Mouse (Mus musculus): ENCODE measurements around the gene Syt7. TPM values are rescaled to one million over a fixed set of nuclear protein-coding genes. Genes with fewer than 3 reads are reported as not detected.
A peak's percentile ranks its signal among the peaks of the same experiment; 100 is the strongest.

The Syt7 gene
- total RNA-seq, 2 experiments from 2014 or later = 301 to 303 TPM

DNA sequence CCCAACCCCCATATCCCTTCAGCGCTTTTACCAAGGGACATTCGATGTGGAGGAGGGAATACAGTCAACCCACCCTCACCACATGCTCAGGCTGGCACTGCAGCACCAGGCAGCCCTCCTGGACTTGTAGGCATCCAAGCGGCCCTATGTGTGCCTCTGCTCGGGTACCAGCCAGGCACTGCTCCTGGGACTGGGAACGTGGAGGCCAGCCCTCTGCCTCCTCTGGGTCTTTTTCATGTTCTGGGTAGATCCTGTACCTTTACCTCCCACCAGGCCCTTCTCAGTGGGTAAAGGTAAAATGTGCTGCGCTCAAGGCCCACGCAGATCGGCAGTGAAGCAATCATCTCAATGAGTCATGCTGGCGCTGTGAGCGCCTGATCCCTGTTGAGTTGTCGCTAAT, 71.0 kb downstream of the Syt7 start:
- DNase-seq = peak; percentile 62 to 75

- DNase-seq = no peak
Observed at GRCm38 (mm10) chr19:10461584-10461983, 72.7 kb downstream of the Syt7 start.

GRCm38 (mm10) chr19:10464427-10464826, 75.5 kb downstream of the Syt7 start:
- DNase-seq = no peak

DNA sequence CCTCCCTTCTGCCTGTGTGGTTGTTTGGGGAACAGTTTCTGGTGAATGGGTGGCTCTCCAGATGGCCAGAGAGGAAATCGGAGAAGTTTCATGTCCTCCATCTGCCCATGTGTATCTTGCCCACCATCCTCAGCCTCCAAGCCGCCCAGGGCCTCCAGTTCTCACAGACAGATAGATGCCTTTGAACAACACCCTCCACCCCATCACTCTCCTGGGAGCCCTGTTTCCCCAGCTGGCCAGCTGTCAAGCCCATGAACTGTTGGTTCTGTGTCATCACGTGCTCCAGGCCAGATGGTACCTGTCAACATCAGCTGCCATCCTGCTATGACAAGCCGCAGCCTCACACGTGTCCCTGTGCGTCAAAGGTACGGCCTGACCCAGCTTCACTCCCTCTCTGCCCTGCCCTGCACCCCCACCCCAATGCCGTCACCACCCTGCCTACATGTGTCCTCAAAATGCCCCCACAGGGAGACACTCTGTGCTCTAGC, 80.3 kb downstream of the Syt7 start:
- DNase-seq = peak; percentile 54

DNA sequence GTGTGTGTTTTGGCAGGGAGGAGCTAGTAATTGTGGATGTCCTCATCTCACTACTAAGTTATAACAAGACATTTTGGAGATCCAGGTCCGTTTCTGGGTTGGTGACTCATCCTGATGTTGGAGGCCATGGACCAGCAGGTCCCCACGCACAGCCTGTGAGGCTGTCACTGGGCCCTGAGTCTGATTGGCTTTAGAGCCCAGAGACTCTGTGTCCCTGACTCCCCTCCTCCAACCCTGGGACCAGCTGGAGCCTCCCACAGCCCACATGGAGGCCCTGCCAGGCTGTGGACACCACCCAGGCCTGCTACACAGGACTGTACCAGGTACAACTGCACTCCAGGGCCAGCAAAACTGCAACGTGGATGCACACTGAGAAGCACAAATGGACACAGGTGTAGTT, 84.1 kb downstream of the Syt7 start:
- DNase-seq = peak in 1 of 2 experiments; percentile 45

DNA sequence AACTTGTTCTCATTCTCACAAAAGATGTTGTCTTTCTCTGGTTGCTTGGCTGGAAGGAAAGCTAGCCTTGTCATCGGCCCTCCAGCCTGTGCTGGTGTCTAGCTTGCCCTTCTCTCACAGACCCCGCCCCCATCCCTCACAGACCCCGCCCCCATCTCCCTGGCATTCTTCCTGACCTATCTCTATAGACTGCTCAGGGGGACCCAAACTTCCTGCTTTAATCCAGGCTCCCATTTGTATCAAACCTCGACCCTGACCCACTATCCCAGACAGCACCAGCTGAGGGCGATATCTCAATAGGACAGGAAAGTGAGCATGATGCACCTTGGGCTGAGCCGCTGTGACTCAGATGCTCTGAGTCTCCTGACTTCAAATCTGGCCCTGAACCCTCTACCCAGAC, 84.9 kb downstream of the Syt7 start:
- DNase-seq = no peak

GRCm38 (mm10) chr19:10479541-10479940, 90.7 kb downstream of the Syt7 start:
- no peak for DNase-seq

DNA sequence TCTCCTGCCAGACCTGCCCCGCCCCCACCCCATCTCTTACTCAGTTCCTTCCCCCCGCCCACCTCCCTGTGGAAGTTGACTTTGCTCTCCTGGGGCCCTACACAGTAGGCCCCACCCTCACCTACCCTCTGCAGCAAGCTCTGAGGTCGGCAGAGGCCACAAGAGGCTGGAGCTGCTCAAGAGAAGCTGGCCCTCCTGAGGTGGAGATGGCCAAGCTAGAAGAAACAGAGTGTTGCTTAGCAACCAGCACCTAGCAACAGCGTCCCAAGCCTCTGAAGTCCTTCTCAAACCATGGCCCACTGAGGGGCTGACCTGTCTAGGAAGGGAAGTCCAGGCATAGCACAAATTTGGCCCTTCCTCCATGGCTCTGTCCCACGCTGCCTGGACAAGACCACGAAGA, 93.8 kb downstream of the Syt7 start, which contains the start of gene Ppp1r32:
Gene Ppp1r32, minus strand, starts transcription at position 226 of the 400 bp plus-strand sequence.
- no peak for DNase-seq

GRCm38 (mm10) chr19:10486264-10486738, 97.4 kb downstream of the Syt7 start:
- DNase-seq = peak; percentile 40 to 56

- DNase-seq = no peak
Observed at GRCm38 (mm10) chr19:10495670-10496069, 106.8 kb downstream of the Syt7 start.

- DNase-seq = no peak
Observed at GRCm38 (mm10) chr19:10496976-10497375, 108.1 kb downstream of the Syt7 start.

DNA sequence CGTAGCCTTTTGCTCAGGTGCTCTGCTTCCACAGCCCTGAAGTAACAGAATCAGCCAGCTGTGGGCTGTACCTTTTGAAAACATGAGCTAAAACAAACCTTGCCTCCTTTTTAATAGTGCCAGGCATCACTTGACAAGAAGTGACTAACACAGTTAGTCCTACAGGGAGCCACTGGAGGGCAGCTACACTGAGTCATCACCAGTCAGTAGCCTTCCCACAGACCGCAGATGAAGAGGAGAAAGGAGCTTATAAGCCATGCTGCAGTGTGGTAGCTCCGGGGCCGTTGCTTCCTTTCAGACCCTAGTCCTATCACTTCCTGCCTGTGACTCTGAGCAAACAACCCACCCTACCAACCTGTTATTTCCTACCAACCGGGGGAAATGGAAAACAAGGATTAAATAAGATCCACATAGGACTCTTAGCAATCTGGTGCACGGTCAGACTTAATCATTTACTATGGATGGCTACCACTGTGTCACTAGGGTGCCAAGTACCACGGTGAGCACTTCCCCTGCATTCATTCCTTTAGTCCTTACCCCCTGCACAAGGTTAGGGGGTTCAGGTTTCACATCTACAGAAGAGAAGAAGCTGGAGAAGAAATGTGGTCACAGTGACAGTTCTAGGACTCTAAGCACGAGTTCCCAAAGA, 108.7 kb downstream of the Syt7 start:
- no peak for DNase-seq

DNA sequence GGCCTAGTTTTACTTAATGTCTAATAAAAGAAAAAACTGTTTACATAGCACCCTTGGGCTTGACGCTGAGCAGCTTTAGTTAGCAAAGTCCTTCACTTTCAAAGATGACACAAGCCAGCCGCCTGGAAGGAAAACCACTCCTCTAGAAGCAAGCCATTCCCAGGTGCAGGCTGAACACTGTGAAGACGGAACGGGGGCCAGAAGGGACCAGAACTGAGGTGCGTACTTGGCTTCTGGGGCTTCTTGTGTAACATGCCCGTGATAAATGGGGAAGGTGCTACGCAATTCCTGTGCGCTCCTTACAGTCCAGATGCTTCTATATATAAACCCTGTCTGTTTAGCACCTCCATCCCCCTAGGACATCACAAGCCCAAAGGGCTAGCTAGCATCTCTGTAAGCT, 111.7 kb downstream of the Syt7 start:
- no peak for DNase-seq

DNA sequence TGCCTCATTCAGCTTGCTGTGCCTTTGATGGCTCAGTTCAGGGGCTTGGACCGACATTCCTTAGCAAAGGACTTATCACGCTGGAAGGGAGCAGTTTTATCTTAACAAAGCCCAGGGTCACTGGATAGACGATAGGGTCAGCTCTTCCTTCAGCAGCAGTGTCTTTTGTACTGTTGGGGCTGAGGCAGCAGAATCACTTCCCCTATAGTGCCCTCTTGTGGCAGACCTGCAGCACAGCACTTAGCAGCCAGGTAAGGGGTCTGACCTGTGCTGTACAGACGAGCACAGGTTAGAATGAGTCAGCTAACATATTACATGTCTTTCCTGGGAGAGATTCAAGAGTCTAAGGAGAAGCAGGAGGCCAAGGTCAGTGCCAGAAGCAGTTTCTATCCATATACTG, 113.7 kb downstream of the Syt7 start:
- peak in 1 of 2 experiments; percentile 31 for DNase-seq

Other genes with a start within 250 kb of the Syt7 start
- gene Fads1, start 206.2 kb upstream of the Syt7 start, total RNA-seq (2021) = 100 to 1,000 TPM; 180 to 187 TPM
- 10 to 100 TPM; 78.7 to 80.1 TPM for gene Tmem258, start 185.1 kb upstream of the Syt7 start, total RNA-seq (2021)
- 10 to 100 TPM in 1 of 2 experiments, 1 to 10 TPM in 1; 8.8 to 10.1 TPM for gene Fen1, start 184.9 kb upstream of the Syt7 start, total RNA-seq (2021)
- 10 to 100 TPM; 27.5 to 30.5 TPM for gene Myrf, start 148.3 kb upstream of the Syt7 start, total RNA-seq (2021)
- 100 to 1,000 TPM; 122 to 123 TPM for gene Dagla, start 84.2 kb upstream of the Syt7 start, total RNA-seq (2021)
- gene Lrrc10b, start 68.4 kb downstream of the Syt7 start, total RNA-seq (2021) = 10 to 100 TPM; 78.7 to 89.3 TPM
- gene Ppp1r32, start 93.8 kb downstream of the Syt7 start, total RNA-seq (2021) = 1 to 10 TPM; 1.5 to 1.8 TPM
- gene Cpsf7, start 136.2 kb downstream of the Syt7 start, total RNA-seq (2021) = 10 to 100 TPM; 75.7 to 81.6 TPM
- 10 to 100 TPM; 57.9 to 59.2 TPM for gene Sdhaf2, start 137.1 kb downstream of the Syt7 start, total RNA-seq (2021)
- 10 to 100 TPM; 10.5 to 12.6 TPM for gene Tmem216, start 167.1 kb downstream of the Syt7 start, total RNA-seq (2021)
- gene Cyb561a3, start 188.1 kb downstream of the Syt7 start, total RNA-seq (2021) = 10 to 100 TPM; 10.3 TPM
- 10 to 100 TPM; 14.0 to 14.1 TPM for gene Tmem138, start 188.3 kb downstream of the Syt7 start, total RNA-seq (2021)
- gene Ddb1, start 216.2 kb downstream of the Syt7 start, total RNA-seq (2021) = 100 to 1,000 TPM; 200 to 203 TPM
- 10 to 100 TPM; 18.7 to 20.1 TPM for gene Tkfc, start 216.6 kb downstream of the Syt7 start, total RNA-seq (2021)
- gene Vwce, start 245.1 kb downstream of the Syt7 start, total RNA-seq (2021) = under 1 TPM; 0.30 to 0.32 TPM